Mouse (Mus musculus): ENCODE results near the gene Etv1.

DNA sequence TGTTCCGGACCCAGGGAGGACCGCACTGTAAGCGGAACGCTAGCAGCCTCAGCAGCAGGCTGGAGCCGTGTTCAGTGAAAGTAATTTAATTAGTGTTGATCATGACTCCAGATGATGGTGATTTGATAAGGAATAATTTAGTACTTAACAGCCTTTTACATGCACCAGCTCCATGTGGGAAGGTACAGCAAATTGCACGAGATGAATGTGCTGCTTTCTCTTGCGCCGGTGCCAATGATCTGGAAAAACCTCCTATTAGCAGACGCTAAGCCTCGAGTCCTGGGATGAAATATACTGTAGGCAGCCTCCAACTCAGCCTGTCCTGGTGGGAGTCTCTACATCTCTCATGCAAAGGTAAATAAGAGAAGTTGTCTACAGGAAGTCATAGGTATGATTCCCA, 45.2 kb downstream of the Etv1 start:
- TF ChIP-seq CTCF (IDR thresholded peaks at IDR 0.05) (no peak), EP300 (IDR thresholded peaks at IDR 0.05) (no peak)

Measured in lung, postnatal 0 days (tissue).